Mouse (Mus musculus) C2C12 (cell line): ENCODE measurements at regions not wholly inside any gene's neighbourhood (a gene's known extent, or its start where the extent isn't known, plus 50 kb on each side); places are given as distances from the start of the nearest gene placed in this dataset.

ENCODE experiments used
- H3K27me3 ChIP-seq: one replicate; pipeline ENCODE4 v1.6.1; 2011; ENCODE audit not compliant: control insufficient read depth, insufficient read depth, insufficient read length
- H3K36me3 ChIP-seq: one replicate; pipeline ENCODE4 v1.6.1; 2011; ENCODE audit not compliant: control insufficient read depth, insufficient read depth
- H3K4me3 ChIP-seq: one replicate; pipeline ENCODE4 v1.5.1; 2011; ENCODE audit warnings: mild to moderate bottlenecking, control low read depth; ENCODE audit not compliant: poor library complexity, insufficient read depth, severe bottlenecking
- H3K79me2 ChIP-seq: one replicate; pipeline ENCODE4 v1.6.1; 2011; ENCODE audit not compliant: control insufficient read depth, insufficient read depth
- H3K79me3 ChIP-seq: one replicate; pipeline ENCODE4 v1.6.1; 2011; ENCODE audit warnings: low read depth, control low read depth
- H3ac ChIP-seq: one replicate; pipeline ENCODE3; 2011; ENCODE audit warnings: low read depth; ENCODE audit not compliant: control insufficient read depth, insufficient read length
- CEBPB ChIP-seq: IDR thresholded peaks from one replicate; pipeline ENCODE4 v1.6.1; 2011; ENCODE audit warnings: low read depth, mild to moderate bottlenecking, control low read depth, moderate library complexity
- CTCF ChIP-seq: IDR thresholded peaks from one replicate; pipeline ENCODE4 v1.5.1; 2011; ENCODE audit not compliant: control insufficient read depth, insufficient read depth, insufficient read length
- FOSL1 ChIP-seq: IDR thresholded peaks from one replicate; pipeline ENCODE4 v1.8.0; 2011; ENCODE audit warnings: mild to moderate bottlenecking, low read length; ENCODE audit not compliant: poor library complexity, insufficient read depth, severe bottlenecking
- MAX ChIP-seq: IDR thresholded peaks from one replicate; pipeline ENCODE4 v1.6.1; 2011; ENCODE audit warnings: mild to moderate bottlenecking, control low read depth
- MYOD1 ChIP-seq: IDR thresholded peaks from one replicate; pipeline ENCODE4 v1.6.1; 2011; ENCODE audit warnings: low read depth; ENCODE audit not compliant: control insufficient read depth, insufficient read length
- MYOG ChIP-seq: IDR thresholded peaks from one replicate; pipeline ENCODE4 v1.6.1; 2011; ENCODE audit not compliant: control insufficient read depth, insufficient read length; ENCODE audit errors: extremely low read depth
- USF1 ChIP-seq: IDR thresholded peaks from one replicate; pipeline ENCODE4 v1.6.1; 2011; ENCODE audit warnings: low read depth, mild to moderate bottlenecking, control low read depth, moderate library complexity

- no peaks in the 10 kb centered on the region for H3K79me3 ChIP-seq
Measured at GRCm38 (mm10) chr17:67569865-67570264, 62.7 kb downstream of the Lrrc30 start.

GRCm38 (mm10) chr17:67566216-67566615, 66.3 kb downstream of the Lrrc30 start:
- Histone ChIP-seq H3K4me3 (no peak overlapping the region), H3K79me2 (no peaks in the 10 kb centered on the region)

More at GRCm38 (mm10) chr17:67569865-67570264, 62.7 kb downstream of the Lrrc30 start:
- no peaks in the 10 kb centered on the region for H3K36me3 ChIP-seq
- no peak overlapping the region for H3K4me3 ChIP-seq
- TF ChIP-seq USF1 (no peak), FOSL1 (no peak), MYOG (no peak), CEBPB (no peak), MAX (no peak), MYOD1 (no peak), CTCF (no peak)
- no peaks in the 10 kb centered on the region for H3K79me2 ChIP-seq
- H3K27me3 ChIP-seq = peaks cover 5% of the 10 kb centered on the region
- no peak overlapping the region for H3ac ChIP-seq

GRCm38 (mm10) chr17:67565746-67566145, 66.8 kb downstream of the Lrrc30 start:
- Histone ChIP-seq H3K79me2 (no peaks in the 10 kb centered on the region), H3K79me3 (no peaks in the 10 kb centered on the region), H3ac (no peak overlapping the region), H3K4me3 (no peak overlapping the region), H3K27me3 (peaks cover 8% of the 10 kb centered on the region), H3K36me3 (no peaks in the 10 kb centered on the region)
- TF ChIP-seq FOSL1 (no peak), MYOG (no peak), MYOD1 (no peak), USF1 (no peak), CTCF (no peak)

More at GRCm38 (mm10) chr17:67566216-67566615, 66.3 kb downstream of the Lrrc30 start:
- no peak for TF ChIP-seq USF1
- no peak for TF ChIP-seq MYOD1
- no peak for TF ChIP-seq CEBPB
- no peak for TF ChIP-seq CTCF
- TF ChIP-seq MYOG = no peak
- TF ChIP-seq FOSL1 = no peak
- no peak for TF ChIP-seq MAX
- H3K79me3 ChIP-seq = no peaks in the 10 kb centered on the region
- H3ac ChIP-seq = no peak overlapping the region
- H3K27me3 ChIP-seq = peaks cover 8% of the 10 kb centered on the region
- no peaks in the 10 kb centered on the region for H3K36me3 ChIP-seq

- TF ChIP-seq MAX = no peak
- no peak for TF ChIP-seq CEBPB
- no peak for TF ChIP-seq CTCF
- no peak for TF ChIP-seq USF1
- no peak for TF ChIP-seq MYOG
- TF ChIP-seq FOSL1 = no peak
- TF ChIP-seq MYOD1 = no peak
- Histone ChIP-seq H3ac (no peak overlapping the region), H3K79me2 (no peaks in the 10 kb centered on the region), H3K79me3 (no peaks in the 10 kb centered on the region), H3K27me3 (peaks cover 8% of the 10 kb centered on the region), H3K4me3 (no peak overlapping the region), H3K36me3 (no peaks in the 10 kb centered on the region)
Measured at GRCm38 (mm10) chr17:67564845-67565244, 67.7 kb downstream of the Lrrc30 start.

DNA sequence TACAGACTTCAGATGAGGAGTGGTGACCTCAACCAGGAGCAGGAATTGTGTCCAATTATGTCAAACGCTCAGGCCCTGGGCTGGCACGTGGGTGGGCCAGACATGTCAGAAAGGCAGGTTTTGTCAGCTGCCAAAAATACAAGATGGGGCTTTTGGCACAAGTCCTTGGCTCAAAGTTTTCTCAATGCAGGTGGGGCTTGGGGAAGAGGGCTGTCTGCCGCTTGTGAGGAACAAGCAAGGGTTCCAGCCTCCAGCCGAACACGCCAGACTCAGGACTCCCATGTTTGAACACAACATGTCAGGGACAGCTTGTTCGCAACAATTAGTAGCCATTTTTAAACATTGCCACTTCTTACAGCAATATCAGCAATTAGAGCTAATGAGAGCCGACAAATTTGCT, 69.5 kb downstream of the Lrrc30 start:
- Histone ChIP-seq H3ac (no peak overlapping the region), H3K79me2 (no peaks in the 10 kb centered on the region), H3K4me3 (no peak overlapping the region), H3K79me3 (no peaks in the 10 kb centered on the region), H3K27me3 (peaks cover 8% of the 10 kb centered on the region), H3K36me3 (no peaks in the 10 kb centered on the region)
- TF ChIP-seq MYOG (no peak), MYOD1 (no peak), CEBPB (no peak), USF1 (no peak), FOSL1 (no peak), MAX (no peak), CTCF (no peak)

DNA sequence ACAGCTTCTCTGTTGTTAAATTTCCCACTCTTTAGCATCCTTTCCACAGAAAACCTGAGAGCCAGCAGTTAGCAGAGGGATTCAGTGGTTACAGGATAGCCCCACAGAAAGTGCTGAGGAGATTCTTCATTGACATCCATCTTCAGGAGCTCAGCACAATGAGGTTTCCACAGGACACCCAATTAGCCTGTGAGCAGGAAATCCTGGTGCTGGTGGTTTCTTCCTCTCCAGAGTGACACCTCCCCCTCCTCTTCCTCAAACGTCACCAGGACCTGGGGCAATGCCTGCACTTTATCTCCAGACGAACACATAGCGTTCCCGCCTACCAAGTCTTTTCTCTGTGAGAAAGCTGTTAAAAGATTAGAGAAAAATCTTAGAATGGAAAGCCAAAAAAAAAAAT, 70.7 kb downstream of the Lrrc30 start:
- no peaks in the 10 kb centered on the region for H3K79me3 ChIP-seq

More for the DNA sequence above, 70.7 kb downstream of the Lrrc30 start:
- no peak overlapping the region for H3ac ChIP-seq
- TF ChIP-seq FOSL1 (no peak), MYOD1 (no peak), USF1 (no peak), CEBPB (no peak), MAX (no peak), MYOG (no peak), CTCF (no peak)
- no peaks in the 10 kb centered on the region for H3K79me2 ChIP-seq
- H3K27me3 ChIP-seq = peaks cover 4% of the 10 kb centered on the region
- no peak overlapping the region for H3K4me3 ChIP-seq
- H3K36me3 ChIP-seq = no peaks in the 10 kb centered on the region
